Mouse (Mus musculus) ES-E14 (cell line): ENCODE measurements at regions not wholly inside any gene's neighbourhood (a gene's known extent, or its start where the extent isn't known, plus 50 kb on each side); places are given as distances from the start of the nearest gene placed in this dataset.
"Not testable (repeated sequence)": the region's sequence is repeated elsewhere in the genome, so short reads cannot be mapped to it uniquely, and the experiment has no call there.

Experiments
- DNase-seq: peaks from one replicate; pipeline ENCODE4 v3.0.0-alpha.2; 2013; ENCODE audit warnings: low read depth, low spot score
- H3K27ac ChIP-seq: 2 replicates; pipeline ENCODE4 v1.5.1; 2012; ENCODE audit warnings: low read depth, mild to moderate bottlenecking, low read length, moderate library complexity, mixed read lengths; ENCODE audit not compliant: poor library complexity, insufficient read depth, severe bottlenecking
- H3K36me3 ChIP-seq: 2 replicates; pipeline ENCODE4 v1.6.1; 2012; ENCODE audit warnings: mild to moderate bottlenecking, low read length, moderate library complexity, mixed read lengths; ENCODE audit not compliant: control insufficient read depth, poor library complexity, insufficient read depth, severe bottlenecking
- H3K4me1 ChIP-seq, 2 experiments: fragments of 150-350 bp in 1 of 2; sonication (generic) in 1 of 2; 2 replicates each; pipeline ENCODE4 v1.6.1; 2012; ENCODE audit warnings: low read length in 2 of 2, mild to moderate bottlenecking in 1 of 2, mixed read lengths in 1 of 2; ENCODE audit not compliant: control insufficient read depth in 2 of 2, insufficient read depth in 2 of 2, poor library complexity in 1 of 2
- H3K4me3 ChIP-seq, 2 experiments: fragments of 150-350 bp in 1 of 2; sonication (generic) in 1 of 2; 2 replicates each; pipeline ENCODE4 v1.5.1; 2012; ENCODE audit warnings: low read length in 2 of 2, low read depth in 1 of 2, mild to moderate bottlenecking in 1 of 2, mixed read lengths in 1 of 2; ENCODE audit not compliant: insufficient read depth in 1 of 2, poor library complexity in 1 of 2, severe bottlenecking in 1 of 2
- H3K9ac ChIP-seq: 2 replicates; pipeline ENCODE4 v1.6.1; 2012; ENCODE audit warnings: low read depth, mild to moderate bottlenecking, low read length, mixed read lengths; ENCODE audit not compliant: poor library complexity, insufficient read depth, severe bottlenecking
- H3K9me3 ChIP-seq: fragments of 150-350 bp; sonication (generic); 2 replicates; pipeline ENCODE4 v1.6.1; 2012; ENCODE audit warnings: low read depth, mild to moderate bottlenecking, low read length; ENCODE audit not compliant: control insufficient read depth, insufficient read depth
- CHD2 ChIP-seq: IDR thresholded peaks from 2 replicates; pipeline ENCODE4 v1.6.1; 2014; ENCODE audit warnings: mild to moderate bottlenecking, low read depth, low read length, inconsistent platforms
- HCFC1 ChIP-seq: IDR thresholded peaks from 2 replicates; pipeline ENCODE4 v1.6.1; 2012; ENCODE audit warnings: low read length, inconsistent platforms, borderline replicate concordance; ENCODE audit not compliant: insufficient read depth
- MAFK ChIP-seq: IDR thresholded peaks from 2 replicates; pipeline ENCODE4 v1.6.1; 2014; ENCODE audit warnings: mild to moderate bottlenecking, low read depth, low read length, inconsistent platforms; ENCODE audit not compliant: insufficient read depth
- ZC3H11A ChIP-seq: IDR thresholded peaks from 2 replicates; pipeline ENCODE4 v1.6.1; 2012; ENCODE audit warnings: low read depth, mild to moderate bottlenecking, inconsistent platforms, low read length, borderline replicate concordance
- ZNF384 ChIP-seq: IDR thresholded peaks from 2 replicates; pipeline ENCODE4 v1.6.1; 2012; ENCODE audit warnings: low read depth, low read length, inconsistent platforms
- in situ Hi-C, 2 experiments: fragments of 600-800 bp; cut with MboI; formaldehyde crosslinking; loops; one replicate each; pipeline ENCODE4 v1.15.1; 2025; ENCODE audit warnings: low sequenced_read_pairs in 2 of 2, inconsistent platforms in 1 of 2; ENCODE audit not compliant: unreplicated experiment in 2 of 2

DNA sequence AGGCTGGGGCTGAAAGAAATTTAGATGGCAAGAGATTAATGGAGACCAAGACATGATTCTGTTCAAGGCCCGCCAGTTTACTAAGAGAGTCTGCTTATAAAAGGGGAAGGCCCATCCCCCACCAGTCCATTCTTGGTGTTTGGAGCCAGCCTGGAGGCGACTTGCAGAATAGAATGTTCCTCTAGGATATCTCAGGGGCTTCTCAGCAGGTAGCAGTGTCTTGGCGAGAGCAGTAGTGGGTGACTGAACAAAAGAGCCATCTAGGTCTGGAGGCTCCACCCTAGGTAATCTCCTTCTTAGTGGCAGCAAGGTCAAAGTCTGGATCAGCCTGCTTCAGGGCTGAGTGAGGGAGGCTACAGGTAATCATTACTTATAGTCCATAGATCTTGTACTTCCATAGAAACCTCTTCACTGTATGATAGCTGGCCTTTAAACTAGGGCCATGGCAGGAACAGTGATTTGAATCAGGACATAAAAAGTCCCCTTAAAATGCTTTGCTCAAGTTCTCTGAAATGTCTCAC lies 166.0 kb upstream of the Gm5538 start:
- H3K36me3 ChIP-seq, H3K9me3 ChIP-seq, H3K4me1 ChIP-seq, H3K4me3 ChIP-seq, in situ Hi-C loops, H3K27ac ChIP-seq, H3K9ac ChIP-seq: not testable (repeated sequence)
- peak; percentile 28 for DNase-seq

DNA sequence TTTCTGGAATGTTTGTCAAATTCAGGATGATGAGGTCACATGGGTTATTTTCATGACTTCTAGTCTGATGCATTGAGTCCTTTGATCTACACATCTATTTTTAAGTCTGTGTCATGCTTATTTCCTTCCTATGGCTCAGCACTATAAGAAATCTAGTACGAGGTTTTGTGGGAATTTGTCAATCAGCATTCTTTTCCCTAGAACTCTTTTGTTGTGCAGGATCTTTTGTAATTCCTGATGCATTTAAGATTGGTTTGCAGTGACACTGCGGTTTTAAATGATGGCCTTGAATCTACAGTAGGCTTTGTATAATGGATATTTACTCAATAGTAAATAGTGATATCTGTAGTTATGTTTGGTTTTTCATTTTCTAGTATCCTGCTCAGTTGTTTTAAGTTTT lies 187.0 kb upstream of the Gm5538 start:
- Histone ChIP-seq H3K4me3 (no peak overlapping the region), H3K9ac (no peak overlapping the region), H3K4me1 (peaks cover 0 to 4% of the 10 kb centered on the region in 2 experiments; a peak in 1 of 4 replicates), H3K27ac (no peak overlapping the region), H3K9me3 (no peaks in the 10 kb centered on the region), H3K36me3 (no peaks in the 10 kb centered on the region)
- DNase-seq = no peak
- in situ Hi-C loops = no loop called here
- TF ChIP-seq HCFC1 = no peak
- no peak for TF ChIP-seq ZNF384
- TF ChIP-seq MAFK = 0 out of 2 replicates have a peak, but pooled peaks have one; percentile 52
- TF ChIP-seq ZC3H11A = no peak

DNA sequence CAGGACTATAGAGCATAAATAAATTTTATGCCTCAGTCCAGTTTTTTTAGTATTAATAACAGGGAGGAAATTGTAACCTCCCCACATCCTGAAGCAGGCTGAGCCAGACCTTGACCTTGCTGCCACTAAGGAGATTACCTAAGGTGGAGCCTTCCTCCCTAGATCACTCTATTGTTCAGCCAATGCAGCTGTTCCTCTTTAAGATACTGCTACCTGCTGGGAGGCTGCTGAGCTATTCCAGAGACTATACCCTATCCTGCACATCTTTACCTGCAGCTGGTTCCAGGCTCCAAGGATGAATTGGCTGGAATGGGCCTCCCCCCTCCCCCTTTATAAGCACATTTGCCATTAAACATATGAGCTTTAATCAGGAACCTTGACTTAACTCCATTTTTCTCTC lies 189.0 kb upstream of the Gm5538 start:
- peak overlapping the region; percentile 29; the same call in 1 of the 2 replicates for H3K27ac ChIP-seq
- H3K36me3 ChIP-seq, H3K4me1 ChIP-seq, DNase-seq, H3K4me3 ChIP-seq, H3K9ac ChIP-seq, H3K9me3 ChIP-seq, in situ Hi-C loops: not testable (repeated sequence)

DNA sequence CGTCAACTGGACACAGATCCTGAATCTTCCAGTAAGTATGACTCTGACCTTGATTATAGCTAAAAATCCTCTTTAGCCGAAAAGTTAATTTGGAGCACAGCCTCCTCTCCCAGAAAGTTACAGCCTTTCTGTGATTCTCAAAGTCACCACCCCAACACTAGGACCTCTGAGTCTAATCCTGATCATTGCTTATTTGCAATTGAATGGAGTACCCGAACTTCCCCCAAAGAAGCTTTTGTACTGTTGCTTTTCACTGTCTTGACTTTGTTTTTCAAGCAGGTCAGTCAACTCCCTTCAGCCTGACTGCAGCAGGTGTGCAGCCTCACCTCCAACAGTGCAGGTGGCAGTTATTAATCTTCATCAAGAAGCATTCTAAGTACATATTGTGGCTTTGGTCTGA lies 189.7 kb upstream of the Gm5538 start:
- in situ Hi-C loops = not testable (repeated sequence)

DNA sequence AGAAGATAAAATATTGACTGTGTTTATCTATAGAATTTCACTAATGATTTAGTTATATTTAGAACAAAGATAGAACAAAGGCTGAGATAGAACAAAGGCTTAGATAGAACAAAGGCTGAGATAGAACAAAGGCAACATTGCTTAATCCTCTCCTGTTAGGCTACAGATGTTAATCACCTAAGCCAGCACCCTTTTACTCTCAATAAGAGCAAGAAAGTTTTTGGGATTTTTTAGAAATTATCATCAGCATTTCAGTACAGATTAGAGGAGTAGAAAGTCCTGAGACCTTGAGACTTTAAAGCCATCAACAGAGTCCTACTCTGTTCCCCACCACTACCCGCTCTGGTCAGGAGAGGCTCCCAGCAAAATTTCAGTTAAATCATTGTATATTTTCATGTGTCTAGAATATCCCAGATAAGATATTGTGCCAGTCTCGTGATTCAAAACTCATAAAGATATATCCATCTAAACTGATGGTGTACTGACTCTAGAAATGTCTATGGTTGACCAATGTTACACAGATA lies 187.2 kb upstream of the Igsf10 start:
- TF ChIP-seq CHD2 (no peak), HCFC1 (no peak)
- Histone ChIP-seq H3K9ac (no peak overlapping the region), H3K4me3 (no peak overlapping the region), H3K27ac (no peak overlapping the region), H3K36me3 (no peaks in the 10 kb centered on the region), H3K9me3 (no peaks in the 10 kb centered on the region), H3K4me1 (no peaks in the 10 kb centered on the region)
- in situ Hi-C loops = no loop called here
- no peak for DNase-seq

More for the DNA sequence above, 189.7 kb upstream of the Gm5538 start:
- DNase-seq, H3K4me1 ChIP-seq, H3K9ac ChIP-seq, H3K9me3 ChIP-seq, H3K4me3 ChIP-seq, H3K36me3 ChIP-seq: not testable (repeated sequence)
- peak overlapping the region; percentile 53; the same call in 1 of the 2 replicates for H3K27ac ChIP-seq
